Mouse (Mus musculus) stomach, embryonic 14.5 days (tissue): ENCODE results near the gene Gm26657. TPM values are rescaled to one million over a fixed set of nuclear protein-coding genes. Genes with fewer than 3 reads are reported as not detected.

Experiments used
- ATAC-seq: fragments of 200-750 bp; cut with Nextera tagmentation; 2 replicates; pipeline ENCODE4 v1.8.0; 2017; ENCODE audit warnings: low read depth, moderate TSS enrichment; ENCODE audit not compliant: insufficient number of reproducible peaks, insufficient read depth, low FRiP score
- H3K27ac ChIP-seq: fragments of 300-500 bp; sonication (generic); 2 replicates; pipeline ENCODE4 v1.5.1; 2014; ENCODE audit warnings: mild to moderate bottlenecking, low read length, moderate library complexity, mixed read lengths
- H3K27me3 ChIP-seq: fragments of 300-500 bp; sonication (generic); 2 replicates; pipeline ENCODE4 v1.6.1; 2014; ENCODE audit warnings: low read length, control low read depth, mixed read lengths; ENCODE audit not compliant: control insufficient read depth, insufficient read depth
- H3K36me3 ChIP-seq: fragments of 300-500 bp; sonication (generic); 2 replicates; pipeline ENCODE4 v1.6.1; 2014; ENCODE audit warnings: mild to moderate bottlenecking, control low read depth, low read length, moderate library complexity, mixed read lengths; ENCODE audit not compliant: control insufficient read depth, insufficient read depth
- H3K4me1 ChIP-seq: fragments of 300-500 bp; sonication (generic); 2 replicates; pipeline ENCODE4 v1.6.1; 2014; ENCODE audit warnings: low read length, control low read depth, mixed read lengths; ENCODE audit not compliant: control insufficient read depth, insufficient read depth
- H3K4me2 ChIP-seq: fragments of 300-500 bp; sonication (generic); replicated peaks from 2 replicates; pipeline ENCODE4 v1.6.1; 2014; ENCODE audit warnings: low read depth, low read length, control low read depth
- H3K4me3 ChIP-seq: fragments of 300-500 bp; sonication (generic); 2 replicates; pipeline ENCODE4 v1.5.1; 2014; ENCODE audit warnings: low read depth, low read length, control low read depth
- H3K9ac ChIP-seq: fragments of 300-500 bp; sonication (generic); replicated peaks from 2 replicates; pipeline ENCODE4 v1.6.1; 2014; ENCODE audit warnings: low read depth, mild to moderate bottlenecking, control low read depth, low read length, moderate library complexity, mixed read lengths
- H3K9me3 ChIP-seq: fragments of 300-500 bp; sonication (generic); 2 replicates; pipeline ENCODE4 v1.6.1; 2016; ENCODE audit warnings: low read depth, low read length, control low read depth; ENCODE audit not compliant: control insufficient read depth
- WGBS: fragments of 180-500 bp; shearing (Covaris S2); extraction: QIAGEN DNeasy Blood & Tissue Kit; methylation state at CpG from one replicate; pipeline ENCODE4 v1.1.7; 2014; 5-methylcytosine and 5-hydroxymethylcytosine counted together
- polyA plus RNA-seq: library from polyadenylated mRNA; unstranded; fragments of >200 nt; fragmentation: Nextera tagmentation; extraction: Ambion mirVana; gene quantifications from 2 replicates; pipeline ENCODE4 v1.2.1, GENCODE M21; 2014

The Gm26657 gene
- polyA plus RNA-seq, 1 experiment from 2014 or later, result not detected

- Histone ChIP-seq H3K9ac (no peak within 1 kb of the TSS), H3K4me3 (no peak within 1 kb of the TSS), H3K36me3 (peaks cover 16% of the 10 kb centered on the region), H3K4me1 (no peaks in the 10 kb centered on the region), H3K9me3 (no peaks in the 10 kb centered on the region), H3K4me2 (no peak within 1 kb of the TSS), H3K27ac (no peak within 1 kb of the TSS), H3K27me3 (no peaks in the 10 kb centered on the region)
- WGBS, result 93% methylated on average over 21 of the region's 21 CpGs
- ATAC-seq, result no peak
These were observed 3.7 kb downstream of the Gm26657 start, which contains the start of gene Actl7a for GRCm38 (mm10) chr4:56743363-56744195. TSS of gene Actl7a (plus strand) at chr4:56743413.

DNA sequence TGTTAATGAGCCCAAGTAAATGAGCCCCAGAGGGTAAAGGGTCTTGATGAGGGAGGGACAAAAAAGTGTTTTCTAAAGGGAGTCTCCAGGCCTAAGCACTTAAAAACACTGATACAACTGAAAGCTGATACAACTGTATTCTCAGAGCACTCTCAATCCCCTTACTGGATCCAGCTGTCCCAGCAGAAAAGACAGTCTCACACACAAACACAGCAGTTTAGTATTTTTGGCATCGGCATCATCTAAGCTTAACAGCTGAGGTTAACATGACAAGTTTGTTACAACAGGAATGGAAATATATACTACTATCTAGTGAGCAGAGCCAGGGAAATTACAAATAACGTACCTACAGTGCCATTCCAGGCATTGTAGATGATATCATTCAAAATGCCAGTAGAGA is 6.5 kb downstream of the Gm26657 start:
- ATAC-seq, result no peak
- Histone ChIP-seq H3K9ac (no peak overlapping the region), H3K4me2 (no peak overlapping the region), H3K4me3 (no peak overlapping the region), H3K27ac (no peak overlapping the region), H3K9me3 (no peaks in the 10 kb centered on the region), H3K4me1 (no peaks in the 10 kb centered on the region), H3K36me3 (peaks cover 38% of the 10 kb centered on the region), H3K27me3 (no peaks in the 10 kb centered on the region)
- 86% methylated on average over 2 of the region's 2 CpGs for WGBS

- Histone ChIP-seq H3K27ac (no peak overlapping the region), H3K9ac (no peak overlapping the region), H3K9me3 (no peaks in the 10 kb centered on the region), H3K4me2 (no peak overlapping the region), H3K36me3 (peaks cover 42% of the 10 kb centered on the region), H3K4me1 (no peaks in the 10 kb centered on the region), H3K27me3 (no peaks in the 10 kb centered on the region), H3K4me3 (no peak overlapping the region)
- WGBS, result 95% methylated on average over 9 of the region's 9 CpGs
- no peak for ATAC-seq
These were observed 7.6 kb downstream of the Gm26657 start for GRCm38 (mm10) chr4:56747456-56747855.

DNA sequence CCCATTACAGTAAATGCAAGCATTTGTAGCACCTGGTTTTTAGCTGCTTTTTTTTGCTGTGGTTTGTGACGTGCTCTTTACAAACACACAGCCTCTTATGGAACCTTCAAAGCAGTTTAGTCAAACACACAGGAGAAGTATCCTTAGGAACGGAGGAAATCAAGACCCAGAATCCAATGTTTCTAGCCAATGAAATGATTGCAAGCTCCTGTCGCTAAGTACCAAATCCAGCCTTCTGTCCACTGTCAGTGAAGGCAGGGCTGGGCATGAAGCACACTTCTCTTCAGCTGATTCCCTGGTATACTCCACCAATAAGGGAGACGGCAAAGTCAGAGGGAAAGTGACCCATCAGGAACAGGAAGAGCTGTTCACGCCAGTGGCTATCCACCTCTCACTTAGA is 16.2 kb downstream of the Gm26657 start:
- ATAC-seq, result no peak
- no peak overlapping the region for H3K4me2 ChIP-seq
- no peaks in the 10 kb centered on the region for H3K4me1 ChIP-seq
- no peak overlapping the region for H3K4me3 ChIP-seq
- no peak overlapping the region for H3K27ac ChIP-seq
- peaks cover 58% of the 10 kb centered on the region for H3K36me3 ChIP-seq
- WGBS, result 93% methylated on average over 5 of the region's 5 CpGs
- no peaks in the 10 kb centered on the region for H3K27me3 ChIP-seq
- no peaks in the 10 kb centered on the region for H3K9me3 ChIP-seq
- no peak overlapping the region for H3K9ac ChIP-seq

GRCm38 (mm10) chr4:56756966-56757600 is 17.2 kb downstream of the Gm26657 start:
- H3K4me2 ChIP-seq, result no peak overlapping the region
- H3K9ac ChIP-seq, result no peak overlapping the region
- peaks cover 61% of the 10 kb centered on the region for H3K36me3 ChIP-seq
- no peaks in the 10 kb centered on the region for H3K27me3 ChIP-seq
- H3K27ac ChIP-seq, result no peak overlapping the region
- 88% methylated on average over 10 of the region's 10 CpGs for WGBS
- no peak overlapping the region for H3K4me3 ChIP-seq
- no peaks in the 10 kb centered on the region for H3K4me1 ChIP-seq
- H3K9me3 ChIP-seq, result no peaks in the 10 kb centered on the region
- ATAC-seq, result no peak

DNA sequence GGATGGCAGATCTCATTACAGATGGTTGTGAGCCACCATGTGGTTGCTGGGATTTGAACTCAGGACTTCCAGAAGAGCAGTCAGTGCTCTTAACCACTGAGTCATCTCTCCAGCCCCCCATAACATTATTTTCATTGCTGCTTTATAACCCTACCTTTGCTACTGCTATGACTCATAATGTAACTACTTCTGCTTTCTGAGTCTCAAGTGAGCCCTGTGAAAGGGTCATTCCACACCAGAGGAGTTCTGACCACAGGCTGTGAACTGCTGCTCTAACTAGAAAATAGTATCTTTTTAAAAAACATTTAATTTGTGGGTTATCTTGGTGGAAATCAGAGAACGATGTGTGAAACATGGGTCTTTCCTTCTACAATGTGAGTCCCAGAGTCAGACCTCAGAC is 17.8 kb downstream of the Gm26657 start:
- no peak overlapping the region for H3K4me2 ChIP-seq
- no peak for ATAC-seq
- no peaks in the 10 kb centered on the region for H3K9me3 ChIP-seq
- no peak overlapping the region for H3K27ac ChIP-seq
- no peak overlapping the region for H3K4me3 ChIP-seq
- H3K4me1 ChIP-seq, result no peaks in the 10 kb centered on the region
- peaks cover 67% of the 10 kb centered on the region for H3K36me3 ChIP-seq
- WGBS, result 98% methylated on average over 1 of the region's 1 CpGs
- H3K9ac ChIP-seq, result no peak overlapping the region
- no peaks in the 10 kb centered on the region for H3K27me3 ChIP-seq

GRCm38 (mm10) chr4:56767861-56768284 is 28.0 kb downstream of the Gm26657 start:
- peaks cover 81% of the 10 kb centered on the region for H3K36me3 ChIP-seq
- H3K4me2 ChIP-seq, result no peak overlapping the region
- no peaks in the 10 kb centered on the region for H3K4me1 ChIP-seq
- H3K9me3 ChIP-seq, result no peaks in the 10 kb centered on the region
- no peak for ATAC-seq
- no peak overlapping the region for H3K27ac ChIP-seq
- H3K4me3 ChIP-seq, result no peak overlapping the region
- H3K27me3 ChIP-seq, result no peaks in the 10 kb centered on the region
- no peak overlapping the region for H3K9ac ChIP-seq
- 68% methylated on average over 5 of the region's 5 CpGs for WGBS

DNA sequence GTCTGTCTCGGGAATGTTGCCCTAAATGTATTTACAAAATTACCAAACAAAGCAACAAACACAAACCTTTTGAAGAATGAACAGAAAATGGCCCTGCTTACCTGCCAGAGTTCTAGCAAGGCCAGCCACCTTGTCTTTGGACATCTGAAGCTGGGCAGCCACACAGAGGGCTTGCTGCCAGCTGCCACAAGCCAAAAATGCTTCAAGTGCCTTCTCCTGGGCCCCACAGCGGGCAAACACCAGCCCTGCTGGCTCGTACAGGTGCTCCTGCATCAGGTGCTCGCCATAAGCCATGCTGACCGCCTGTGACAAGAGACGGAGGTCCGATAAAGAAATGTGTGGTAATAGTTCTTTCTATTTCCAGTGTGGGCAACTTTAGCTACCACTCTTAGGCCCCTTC is 29.0 kb downstream of the Gm26657 start:
- WGBS, result 87% methylated on average over 7 of the region's 7 CpGs
- peaks cover 81% of the 10 kb centered on the region for H3K36me3 ChIP-seq
- no peak for ATAC-seq
- H3K4me2 ChIP-seq, result no peak overlapping the region
- H3K9me3 ChIP-seq, result no peaks in the 10 kb centered on the region
- H3K27me3 ChIP-seq, result no peaks in the 10 kb centered on the region
- H3K4me1 ChIP-seq, result no peaks in the 10 kb centered on the region
- no peak overlapping the region for H3K4me3 ChIP-seq
- no peak overlapping the region for H3K27ac ChIP-seq
- no peak overlapping the region for H3K9ac ChIP-seq
